Mouse (Mus musculus) heart, postnatal 0 days (tissue): Measurements from ENCODE around the gene Gm15217.

Experiments
- CTCF ChIP-seq: IDR thresholded peaks from 2 replicates; pipeline ENCODE4 v1.5.1; 2016; ENCODE audit warnings: antibody characterized with exemption, control low read depth, low read depth
- EP300 ChIP-seq: IDR thresholded peaks from 2 replicates; pipeline ENCODE4 v1.6.1; 2016; ENCODE audit warnings: antibody characterized with exemption, low read depth

DNA sequence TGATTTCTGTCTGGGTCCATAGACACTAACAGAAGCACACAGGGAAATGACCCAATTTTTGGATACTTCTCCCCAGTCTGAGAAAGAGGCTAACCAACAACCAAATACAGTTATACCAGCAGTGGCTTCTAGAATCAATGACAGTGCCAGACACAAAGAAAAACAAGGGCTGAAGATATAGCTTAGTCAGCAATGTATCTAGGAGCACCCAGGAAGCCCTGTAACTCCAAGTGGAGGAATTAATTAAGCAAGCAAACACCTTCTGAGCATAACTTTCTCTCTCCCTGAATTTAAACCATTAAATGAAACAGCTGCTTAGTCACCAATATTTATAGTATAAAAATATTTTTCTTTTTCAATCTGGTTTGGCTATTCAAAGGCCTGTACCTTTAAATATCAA lies 34.5 kb upstream of the Gm15217 start:
- no peak for TF ChIP-seq CTCF
- no peak for TF ChIP-seq EP300
